Comparison of ENCODE assay signal across 9 mouse cellular contexts in genomic region chr13:58443326-58443725, GRCm38 (mm10).
"Had no signal": no experiment of that assay in that cellular context is flagged by ENCODE, and none has a peak within 500 bp of the region (broad histone marks: within the 10 kb centered on the region; RNA-seq: fewer than 3 reads in every experiment).

No protein-coding gene starts in this region.

- H3K4me3 ChIP-seq: kidney, embryonic 15.5 days; limb, embryonic 15.5 days; liver, embryonic 12.5 days; midbrain, embryonic 12.5 days; neural tube, embryonic 15.5 days; stomach, embryonic 15.5 days had no signal

- H3K4me1 ChIP-seq: neural tube, embryonic 15.5 days; stomach, embryonic 15.5 days had no signal

- DNase-seq: kidney, adult 18-20 months; lung, embryonic 14.5 days; right cerebral cortex, adult 18-20 months had no signal

- H3K9ac ChIP-seq: kidney, embryonic 15.5 days; limb, embryonic 15.5 days; liver, embryonic 12.5 days; lung, embryonic 14.5 days; midbrain, embryonic 12.5 days; neural tube, embryonic 15.5 days; stomach, embryonic 15.5 days had no signal

- H3K27me3 ChIP-seq: kidney, embryonic 15.5 days; limb, embryonic 15.5 days; midbrain, embryonic 12.5 days; neural tube, embryonic 15.5 days; stomach, embryonic 15.5 days had no signal

- H3K9me3 ChIP-seq: kidney, embryonic 15.5 days; limb, embryonic 15.5 days; liver, embryonic 12.5 days; midbrain, embryonic 12.5 days; neural tube, embryonic 15.5 days; stomach, embryonic 15.5 days had no signal

- H3K36me3 ChIP-seq: kidney, embryonic 15.5 days; limb, embryonic 15.5 days; liver, embryonic 12.5 days; midbrain, embryonic 12.5 days; neural tube, embryonic 15.5 days; stomach, embryonic 15.5 days had no signal

- H3K27ac ChIP-seq: kidney, embryonic 15.5 days; limb, embryonic 15.5 days; liver, embryonic 12.5 days; midbrain, embryonic 12.5 days; neural tube, embryonic 15.5 days; stomach, embryonic 15.5 days had no signal

- ATAC-seq: liver, embryonic 12.5 days had no signal

- H3K4me2 ChIP-seq: kidney, embryonic 15.5 days; limb, embryonic 15.5 days; liver, embryonic 12.5 days; lung, embryonic 14.5 days; midbrain, embryonic 12.5 days; neural tube, embryonic 15.5 days; stomach, embryonic 15.5 days had no signal
